Mouse (Mus musculus) kidney, adult 2 months (tissue): Measurements from ENCODE around the gene Zbtb8os.

Experiments
- CTCF ChIP-seq: fragments of 200-500 bp; conservative IDR thresholded peaks from 2 replicates; pipeline ENCODE4 v1.5.1; 2011; ENCODE audit warnings: low read depth, mild to moderate bottlenecking, control low read depth, low read length, moderate library complexity, mixed read lengths; ENCODE audit not compliant: insufficient read depth, insufficient read length
- POLR2A ChIP-seq: fragments of 200-500 bp; IDR thresholded peaks from one replicate; pipeline ENCODE4 v1.6.1; 2011; ENCODE audit warnings: low read depth, low read length, control low read depth

- TF ChIP-seq CTCF (no peak), POLR2A (no peak)
Measured at GRCm38 (mm10) chr4:129357613-129358163, 22.2 kb downstream of the Zbtb8os start.
